Mouse (Mus musculus): ENCODE results near the gene Parp1.

- TF ChIP-seq TCF3 (IDR thresholded peaks at IDR 0.05; ENCODE audit: insufficient read length, low read depth) (no peak), POLR2A (IDR thresholded peaks at IDR 0.05; ENCODE audit: insufficient read length, low read depth) (no peak), TCF12 (IDR thresholded peaks at IDR 0.05; ENCODE audit: insufficient read depth, poor library complexity, severe bottlenecking) (no peak), POLR2AphosphoS2 (IDR thresholded peaks at IDR 0.05; ENCODE audit: insufficient read length, low read depth) (no peak), MAX (IDR thresholded peaks at IDR 0.05; ENCODE audit: low read depth) (no peak), USF1 (IDR thresholded peaks at IDR 0.05; ENCODE audit: low read depth) (no peak), E2F4 (IDR thresholded peaks at IDR 0.05; ENCODE audit: insufficient read depth) (no peak)
Measured at GRCm38 (mm10) chr1:180549539-180550308, 19.0 kb upstream of the Parp1 start.

All from myocyte (in vitro differentiated cells).